Mouse (Mus musculus): ENCODE measurements around the gene Bbs1. TPM values are rescaled to one million over a fixed set of nuclear protein-coding genes. Genes with fewer than 3 reads are reported as not detected.

The Bbs1 gene
- total and polyA plus RNA-seq, 3 experiments: 1.2 to 1.9 TPM; not detected in 1

DNA sequence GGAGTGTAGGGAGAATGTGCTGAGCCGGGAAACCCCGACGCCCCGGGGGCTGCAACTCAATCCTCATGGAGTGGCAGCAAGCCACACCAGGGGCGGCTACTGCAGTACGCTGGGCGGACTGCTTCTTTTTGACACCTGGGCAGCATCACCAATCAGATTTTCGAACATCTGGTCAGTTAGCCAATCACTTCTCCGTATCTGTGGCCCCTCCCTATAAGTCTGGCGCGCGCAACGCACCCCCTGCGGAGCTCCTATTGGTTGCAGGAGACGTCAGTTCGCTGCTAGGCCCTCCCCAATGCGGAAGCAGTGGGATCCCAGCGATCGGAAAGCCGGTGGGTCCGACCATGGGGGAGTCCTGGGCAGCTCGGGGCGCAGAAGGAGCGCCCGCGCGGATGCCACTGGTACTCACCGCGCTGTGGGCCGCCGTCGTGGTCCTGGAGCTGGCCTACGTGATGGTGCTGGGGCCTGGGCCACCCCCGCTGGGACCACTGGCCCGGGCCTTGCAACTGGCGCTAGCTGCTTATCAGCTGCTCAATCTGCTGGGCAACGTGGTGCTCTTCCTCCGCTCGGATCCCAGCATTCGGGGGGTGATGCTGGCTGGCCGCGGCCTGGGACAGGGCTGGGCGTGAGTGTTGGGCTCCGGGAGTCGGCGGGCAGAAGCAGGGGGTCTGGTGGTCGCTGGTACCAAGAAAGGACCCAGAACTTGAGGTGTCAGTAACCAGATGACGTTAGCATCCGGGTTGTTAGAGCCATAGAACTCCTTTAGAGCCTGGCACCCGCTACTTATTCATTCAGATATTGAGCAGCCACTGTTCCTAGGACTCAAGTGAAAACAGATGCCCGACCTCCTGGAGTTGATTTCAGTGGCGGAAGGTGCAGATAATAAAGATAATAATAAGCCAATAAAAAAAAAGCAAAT lies 27.8 kb downstream of the Bbs1 start, which contains the start of gene Zdhhc24 (continued):
- peak; percentile 63 for TF ChIP-seq GATA1 (IDR thresholded peaks at IDR 0.05; ENCODE audit: low read depth, low read length)
- no peak for TF ChIP-seq GABPA (IDR thresholded peaks at IDR 0.05; ENCODE audit: low read depth, low read length)

DNA sequence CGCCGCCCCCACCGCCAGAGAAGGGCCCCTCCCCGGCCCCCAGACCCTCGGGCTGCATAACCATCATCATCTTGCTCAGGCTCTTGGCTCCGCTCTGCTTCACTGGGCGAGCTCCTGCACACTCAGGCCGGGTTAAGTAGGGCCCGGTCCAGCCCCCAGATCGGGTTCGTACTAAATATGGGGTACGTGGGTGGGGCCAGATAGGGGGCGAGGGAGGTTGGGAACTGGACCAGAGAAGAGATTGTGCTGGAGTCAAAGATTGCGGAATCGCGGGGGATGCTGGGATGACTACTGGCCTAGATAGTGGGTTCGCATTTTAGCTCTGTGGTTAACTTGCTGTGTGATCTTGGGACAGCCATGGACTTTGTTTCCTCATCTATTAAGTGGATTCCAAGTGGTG lies 28.6 kb downstream of the Bbs1 start, which contains the start of gene Actn3:
TSS of gene Actn3 (minus strand) at position 125 of the 400 bp plus-strand sequence.
- H3K36me3 ChIP-seq (ENCODE audit: control insufficient read depth in 1 of 2, insufficient read depth in 2 of 2, low read length in 2 of 2): peaks cover 0 to 9% of the 10 kb centered on the region in 2 experiments; a peak in 2 of 4 replicates
- TF ChIP-seq RCOR1 (IDR thresholded peaks at IDR 0.05; ENCODE audit: low read depth, low read length) (peak; percentile 50; the same call in 1 of the 2 replicates), CHD2 (IDR thresholded peaks at IDR 0.05; ENCODE audit: low read length) (no peak)
- H3K9ac ChIP-seq (ENCODE audit: control insufficient read depth, low read depth, low read length, poor library complexity, severe bottlenecking): peak within 1 kb of the TSS; percentile 95
- H3K9me3 ChIP-seq (replicated peaks; ENCODE audit: insufficient read depth, low read length): no peaks in the 10 kb centered on the region
- H3K27ac ChIP-seq (ENCODE audit: control insufficient read depth, low read depth, low read length): peak within 1 kb of the TSS; percentile 66
- H3K27me3 ChIP-seq (ENCODE audit: control insufficient read depth in 1 of 2, insufficient read depth in 2 of 2, low read length in 2 of 2): no peaks in the 10 kb centered on the region; a peak in 1 of 4 replicates
- H3K4me1 ChIP-seq (ENCODE audit: control insufficient read depth in 1 of 2, insufficient read depth in 2 of 2, low read length in 2 of 2): peaks cover 0 to 17% of the 10 kb centered on the region in 2 experiments; a peak in 2 of 4 replicates
- DNase-seq (ENCODE audit: low read depth, low spot score): no peak
- H3K4me3 ChIP-seq (ENCODE audit: control insufficient read depth in 1 of 2, insufficient read depth in 1 of 2, low read depth in 2 of 2, low read length in 2 of 2): peak within 1 kb of the TSS; percentile 88 to 94
- peaks cover 16% of the 10 kb centered on the region for H3K79me2 ChIP-seq (ENCODE audit: control insufficient read depth, insufficient read depth, low read length, poor library complexity)

DNA sequence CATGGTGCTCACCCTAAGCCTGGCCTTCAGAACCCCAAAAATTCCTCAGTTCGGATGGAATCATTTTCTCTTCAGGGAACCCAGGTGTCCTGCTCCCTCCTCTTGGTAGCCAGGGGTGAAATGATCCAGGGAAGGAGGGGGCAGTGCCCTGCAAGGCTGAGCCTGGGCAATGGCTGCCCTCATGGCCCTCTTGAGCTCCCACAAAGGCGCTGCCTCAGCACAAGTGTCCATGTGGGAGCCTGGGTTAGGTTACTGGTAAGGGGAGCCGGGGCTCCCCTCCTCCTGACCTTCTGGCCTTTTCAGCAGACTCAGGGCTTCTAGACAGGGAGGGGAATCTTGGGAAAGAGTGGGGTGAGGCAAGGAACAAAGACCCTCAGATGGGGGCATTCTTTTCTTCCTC lies 29.7 kb downstream of the Bbs1 start:
- Histone ChIP-seq H3K4me1 (ENCODE audit: control insufficient read depth in 1 of 2, insufficient read depth in 2 of 2, low read length in 2 of 2) (peaks cover 0 to 17% of the 10 kb centered on the region in 2 experiments; a peak in 2 of 4 replicates), H3K27me3 (ENCODE audit: control insufficient read depth in 1 of 2, insufficient read depth in 2 of 2, low read length in 2 of 2) (no peaks in the 10 kb centered on the region; a peak in 1 of 4 replicates), H3K27ac (ENCODE audit: control insufficient read depth, low read depth, low read length) (no peak overlapping the region), H3K79me2 (ENCODE audit: control insufficient read depth, insufficient read depth, low read length, poor library complexity) (peaks cover 16% of the 10 kb centered on the region), H3K4me3 (ENCODE audit: control insufficient read depth in 1 of 2, insufficient read depth in 1 of 2, low read depth in 2 of 2, low read length in 2 of 2) (no peak overlapping the region), H3K9ac (ENCODE audit: control insufficient read depth, low read depth, low read length, poor library complexity, severe bottlenecking) (no peak overlapping the region), H3K9me3 (replicated peaks; ENCODE audit: insufficient read depth, low read length) (no peaks in the 10 kb centered on the region), H3K36me3 (ENCODE audit: control insufficient read depth in 1 of 2, insufficient read depth in 2 of 2, low read length in 2 of 2) (peaks cover 0 to 9% of the 10 kb centered on the region in 2 experiments; a peak in 2 of 4 replicates)
- no peak for DNase-seq (ENCODE audit: low read depth, low spot score)
- TF ChIP-seq USF1 (IDR thresholded peaks at IDR 0.05; ENCODE audit: low read depth, low read length) (no peak), E2F4 (IDR thresholded peaks at IDR 0.05; ENCODE audit: borderline replicate concordance, low read depth, low read length) (no peak), ZMIZ1 (IDR thresholded peaks at IDR 0.05; ENCODE audit: low read depth, low read length) (no peak), TAL1 (IDR thresholded peaks at IDR 0.05; ENCODE audit: low read length) (no peak), CHD1 (IDR thresholded peaks at IDR 0.05; ENCODE audit: low read depth, low read length) (no peak), NELFE (IDR thresholded peaks at IDR 0.05; ENCODE audit: low read depth, low read length) (no peak), MYB (IDR thresholded peaks at IDR 0.05; ENCODE audit: low read depth, low read length) (no peak), TBP (IDR thresholded peaks at IDR 0.05; ENCODE audit: low read depth, low read length) (no peak), POLR2AphosphoS5 (IDR thresholded peaks at IDR 0.05; ENCODE audit: borderline replicate concordance, low read depth, low read length) (no peak), CHD2 (IDR thresholded peaks at IDR 0.05; ENCODE audit: low read length) (no peak), UBTF (IDR thresholded peaks at IDR 0.05; ENCODE audit: borderline replicate concordance, insufficient read depth, low read depth, low read length) (no peak), GABPA (IDR thresholded peaks at IDR 0.05; ENCODE audit: low read depth, low read length) (no peak), USF2 (IDR thresholded peaks at IDR 0.05; ENCODE audit: borderline replicate concordance in 1 of 2, insufficient read depth in 1 of 2, low read depth in 1 of 2, low read length in 2 of 2) (no peak), RCOR1 (IDR thresholded peaks at IDR 0.05; ENCODE audit: low read depth, low read length) (no peak), SIN3A (IDR thresholded peaks at IDR 0.05; ENCODE audit: low read length) (no peak), POLR2AphosphoS2 (IDR thresholded peaks at IDR 0.05; ENCODE audit: low read length) (no peak)
